Mouse (Mus musculus): ENCODE data around the gene Slamf7. TPM values are rescaled to one million over a fixed set of nuclear protein-coding genes. Genes with fewer than 3 reads are reported as not detected.

Gene Slamf7
- polyA plus RNA-seq, 1 experiment from 2014 or later, result 0.21 TPM

DNA sequence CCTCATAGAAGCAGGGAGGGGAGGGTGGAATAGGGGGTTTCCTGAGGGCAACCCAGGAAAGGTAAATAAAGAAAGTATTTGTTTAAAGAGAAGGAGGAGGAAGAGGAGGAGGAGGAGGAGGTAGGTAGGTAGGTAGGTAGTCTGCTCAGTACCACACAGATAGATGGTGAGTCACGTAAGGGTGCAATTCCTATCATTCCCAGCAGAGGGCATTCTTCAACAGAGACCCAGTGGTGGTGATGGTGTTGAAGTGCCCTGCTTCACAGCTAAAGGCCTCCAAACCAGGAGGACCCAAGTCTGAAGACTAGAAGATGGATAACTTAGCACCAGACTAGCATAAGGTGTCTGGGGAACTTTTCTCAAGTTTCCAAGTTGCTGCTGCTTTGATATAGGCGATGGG is 42.8 kb downstream of the Slamf7 start:
- Histone ChIP-seq H3K27me3 (replicated peaks; ENCODE audit: control insufficient read depth, insufficient read depth, low read length) (no peaks in the 10 kb centered on the region), H3K4me2 (ENCODE audit: low read depth, low read length) (no peak overlapping the region), H3K9ac (ENCODE audit: low read depth, low read length) (no peak overlapping the region), H3K4me3 (ENCODE audit: low read depth, low read length) (no peak overlapping the region), H3K36me3 (ENCODE audit: control insufficient read depth, insufficient read depth, low read length) (no peaks in the 10 kb centered on the region), H3K27ac (replicated peaks; ENCODE audit: low read depth, low read length) (no peak overlapping the region), H3K4me1 (ENCODE audit: control insufficient read depth, insufficient read depth, low read length) (no peaks in the 10 kb centered on the region), H3K9me3 (ENCODE audit: control insufficient read depth, low read length) (no peaks in the 10 kb centered on the region)
- ATAC-seq (ENCODE audit: low read depth) (no peak), DNase-seq (ENCODE audit: low spot score) (no peak)
- 91% methylated on average over 2 of the region's 2 CpGs for WGBS

DNA sequence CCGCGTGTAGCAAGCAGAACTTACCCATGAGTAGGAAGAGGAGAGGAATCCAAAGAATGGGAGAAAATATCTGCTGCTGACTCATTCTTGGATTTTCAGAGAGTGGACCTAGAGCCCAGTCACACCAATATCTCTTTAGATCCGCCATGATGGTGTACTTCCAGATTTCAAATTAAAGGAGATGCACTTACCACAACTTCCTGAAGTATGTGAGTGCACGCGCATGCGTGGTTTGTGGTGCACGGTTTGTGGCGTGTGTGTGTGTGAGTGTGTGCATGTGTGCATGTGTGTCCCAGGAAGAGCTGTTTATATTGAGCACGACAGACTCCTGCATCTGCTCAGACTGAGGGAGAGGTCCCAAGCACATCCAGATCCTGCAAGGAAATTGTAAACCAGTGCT is 45.7 kb downstream of the Slamf7 start, which contains the start of gene Ly9:
TSS of gene Ly9 (minus strand) at position 235 of the 400 bp plus-strand sequence.
- Histone ChIP-seq H3K4me1 (ENCODE audit: control insufficient read depth, insufficient read depth, low read length) (no peaks in the 10 kb centered on the region), H3K9ac (ENCODE audit: low read depth, low read length) (no peak within 1 kb of the TSS), H3K4me3 (ENCODE audit: low read depth, low read length) (no peak within 1 kb of the TSS), H3K9me3 (ENCODE audit: control insufficient read depth, low read length) (no peaks in the 10 kb centered on the region), H3K27ac (replicated peaks; ENCODE audit: low read depth, low read length) (no peak within 1 kb of the TSS), H3K4me2 (ENCODE audit: low read depth, low read length) (no peak within 1 kb of the TSS), H3K27me3 (replicated peaks; ENCODE audit: control insufficient read depth, insufficient read depth, low read length) (no peaks in the 10 kb centered on the region), H3K36me3 (ENCODE audit: control insufficient read depth, insufficient read depth, low read length) (no peaks in the 10 kb centered on the region)
- ATAC-seq (ENCODE audit: low read depth) (no peak), DNase-seq (ENCODE audit: low spot score) (no peak)
- 80% methylated on average over 9 of the region's 9 CpGs for WGBS

DNA sequence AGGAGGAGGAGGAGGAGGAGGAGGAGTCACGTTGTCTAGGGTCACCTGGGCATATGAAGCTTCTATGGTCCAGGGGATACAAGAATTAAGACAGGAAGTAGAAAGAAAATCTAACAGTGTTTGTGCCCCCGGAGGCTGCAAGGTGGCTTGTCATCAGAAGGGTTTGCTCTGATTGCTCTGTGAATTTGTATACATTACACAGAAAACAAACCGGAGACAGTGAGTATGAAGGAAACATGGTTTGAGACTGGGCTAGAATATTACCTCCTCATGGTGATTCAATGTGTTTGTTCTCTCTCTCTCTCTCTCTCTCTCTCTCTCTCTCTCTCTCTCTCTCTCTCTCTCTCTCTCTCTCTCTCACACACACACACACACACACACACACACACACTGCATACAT is 46.2 kb downstream of the Slamf7 start:
- no peak for ATAC-seq (ENCODE audit: low read depth)

DNA sequence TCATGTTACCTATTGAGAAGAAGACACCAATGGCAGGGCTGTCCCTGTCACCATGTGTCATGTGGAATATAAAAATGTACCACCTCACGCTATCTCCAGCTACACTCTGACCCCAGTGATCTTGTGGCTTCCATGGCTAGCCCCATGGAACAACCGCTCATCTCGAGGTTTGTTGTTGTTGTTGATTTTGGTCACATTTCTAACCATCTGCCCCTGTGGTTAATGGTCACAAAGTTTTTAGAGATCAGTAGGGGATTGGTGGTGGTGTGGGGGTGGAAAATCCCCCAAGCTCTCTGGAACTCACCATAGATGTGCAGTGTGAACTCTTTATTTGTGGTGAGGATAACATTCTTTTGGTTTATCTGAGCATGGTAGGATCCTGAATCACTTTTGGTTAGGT is 48.1 kb downstream of the Slamf7 start:
- 86% methylated on average over 3 of the region's 3 CpGs for WGBS
- Histone ChIP-seq H3K27me3 (replicated peaks; ENCODE audit: control insufficient read depth, insufficient read depth, low read length) (no peaks in the 10 kb centered on the region), H3K27ac (replicated peaks; ENCODE audit: low read depth, low read length) (no peak overlapping the region), H3K4me2 (ENCODE audit: low read depth, low read length) (no peak overlapping the region), H3K4me3 (ENCODE audit: low read depth, low read length) (no peak overlapping the region), H3K4me1 (ENCODE audit: control insufficient read depth, insufficient read depth, low read length) (no peaks in the 10 kb centered on the region), H3K36me3 (ENCODE audit: control insufficient read depth, insufficient read depth, low read length) (no peaks in the 10 kb centered on the region), H3K9me3 (ENCODE audit: control insufficient read depth, low read length) (no peaks in the 10 kb centered on the region), H3K9ac (ENCODE audit: low read depth, low read length) (no peak overlapping the region)
- DNase-seq (ENCODE audit: low spot score) (no peak), ATAC-seq (ENCODE audit: low read depth) (no peak)

More for the DNA sequence above, 46.2 kb downstream of the Slamf7 start:
- no peak for DNase-seq (ENCODE audit: low spot score)
- H3K4me2 ChIP-seq (ENCODE audit: low read depth, low read length), result no peak overlapping the region
- H3K9ac ChIP-seq (ENCODE audit: low read depth, low read length), result no peak overlapping the region
- no peaks in the 10 kb centered on the region for H3K36me3 ChIP-seq (ENCODE audit: control insufficient read depth, insufficient read depth, low read length)
- WGBS, result 92% methylated on average over 3 of the region's 3 CpGs
- H3K27ac ChIP-seq (replicated peaks; ENCODE audit: low read depth, low read length), result no peak overlapping the region
- H3K4me3 ChIP-seq (ENCODE audit: low read depth, low read length), result no peak overlapping the region
- no peaks in the 10 kb centered on the region for H3K9me3 ChIP-seq (ENCODE audit: control insufficient read depth, low read length)
- H3K27me3 ChIP-seq (replicated peaks; ENCODE audit: control insufficient read depth, insufficient read depth, low read length), result no peaks in the 10 kb centered on the region
- H3K4me1 ChIP-seq (ENCODE audit: control insufficient read depth, insufficient read depth, low read length), result no peaks in the 10 kb centered on the region

DNA sequence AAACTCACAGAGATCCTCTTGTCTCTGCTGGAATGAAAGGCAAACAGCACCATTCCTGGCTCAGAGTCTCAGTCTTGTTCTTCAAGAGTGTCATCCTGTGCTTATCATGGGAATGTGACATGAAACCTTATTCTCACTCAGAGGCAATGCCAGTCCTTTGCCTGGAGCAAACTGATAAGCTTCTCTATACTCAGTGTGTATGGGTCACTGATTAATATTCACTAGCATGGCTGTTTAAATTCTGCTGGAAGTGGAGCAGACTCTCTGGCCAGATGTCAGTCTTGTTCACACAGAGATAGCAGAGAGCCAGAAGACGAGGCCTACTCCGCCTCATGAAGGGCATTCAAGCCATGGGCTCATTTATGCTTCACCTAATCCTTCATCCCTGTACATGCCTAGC is 68.3 kb downstream of the Slamf7 start:
- H3K36me3 ChIP-seq (ENCODE audit: control insufficient read depth, insufficient read depth, low read length), result no peaks in the 10 kb centered on the region
- H3K27me3 ChIP-seq (replicated peaks; ENCODE audit: control insufficient read depth, insufficient read depth, low read length), result no peaks in the 10 kb centered on the region
- ATAC-seq (ENCODE audit: low read depth) (no peak), DNase-seq (ENCODE audit: low spot score) (no peak)
- H3K4me1 ChIP-seq (ENCODE audit: control insufficient read depth, insufficient read depth, low read length), result no peaks in the 10 kb centered on the region
- no peak overlapping the region for H3K4me2 ChIP-seq (ENCODE audit: low read depth, low read length)
- no peaks in the 10 kb centered on the region for H3K9me3 ChIP-seq (ENCODE audit: control insufficient read depth, low read length)
- 85% methylated on average over 2 of the region's 2 CpGs for WGBS
- no peak overlapping the region for H3K9ac ChIP-seq (ENCODE audit: low read depth, low read length)
- H3K27ac ChIP-seq (replicated peaks; ENCODE audit: low read depth, low read length), result no peak overlapping the region
- no peak overlapping the region for H3K4me3 ChIP-seq (ENCODE audit: low read depth, low read length)

Small RNA genes lying within 50 kb of the gene (microRNA-seq; reads per million reads assigned to microRNA genes)
- not detected for gene Mir7683 (ENCODE audit: borderline number of aligned reads)

Other genes with a start within 250 kb of the Slamf7 start
- 68.9 and 84.9 TPM in 2 replicates for gene Usf1, start 241.7 kb downstream of the Slamf7 start, polyA plus RNA-seq (2014; fragmentation: Nextera tagmentation; extraction: Ambion mirVana)
- gene Tstd1, start 234.2 kb downstream of the Slamf7 start, polyA plus RNA-seq (2014; fragmentation: Nextera tagmentation; extraction: Ambion mirVana), result 2.0 and 3.6 TPM in 2 replicates
- gene F11r, start 215.5 kb downstream of the Slamf7 start, polyA plus RNA-seq (2014; fragmentation: Nextera tagmentation; extraction: Ambion mirVana), result 27.0 and 29.5 TPM in 2 replicates
- gene Alyref2, start 149.6 kb downstream of the Slamf7 start, polyA plus RNA-seq (2014; fragmentation: Nextera tagmentation; extraction: Ambion mirVana), result 13.8 TPM in 2 replicates
- not detected in 2 replicates for gene Itln1, start 117.7 kb downstream of the Slamf7 start, polyA plus RNA-seq (2014; fragmentation: Nextera tagmentation; extraction: Ambion mirVana)
- gene Cd244a, start 93.8 kb downstream of the Slamf7 start, polyA plus RNA-seq (2014; fragmentation: Nextera tagmentation; extraction: Ambion mirVana), result 0.35 TPM in 1 of 2 replicates, not detected in the other
- 0.31 TPM in 1 of 2 replicates, not detected in the other for gene Ly9, start 45.6 kb downstream of the Slamf7 start, polyA plus RNA-seq (2014; fragmentation: Nextera tagmentation; extraction: Ambion mirVana)
- gene Cd48, start 29.0 kb upstream of the Slamf7 start, polyA plus RNA-seq (2014; fragmentation: Nextera tagmentation; extraction: Ambion mirVana), result 5.0 and 5.5 TPM in 2 replicates
- gene Slamf1, start 114.1 kb upstream of the Slamf7 start, polyA plus RNA-seq (2014; fragmentation: Nextera tagmentation; extraction: Ambion mirVana), result 0.07 and 0.17 TPM in 2 replicates
- gene Cd84, start 186.7 kb upstream of the Slamf7 start, polyA plus RNA-seq (2014; fragmentation: Nextera tagmentation; extraction: Ambion mirVana), result 2.6 and 3.0 TPM in 2 replicates
- gene Gm10521, start 242.6 kb upstream of the Slamf7 start, polyA plus RNA-seq (2014; fragmentation: Nextera tagmentation; extraction: Ambion mirVana), result not detected in 2 replicates

Measured in embryonic facial prominence, embryonic 14.5 days (tissue).